15 mouse cellular contexts compared by ENCODE assay signal in genomic region chr6:99541105-99541504, GRCm38 (mm10).
"Had no signal": no experiment of that assay in that cellular context is flagged by ENCODE, and none has a peak within 500 bp of the region (broad histone marks: within the 10 kb centered on the region; RNA-seq: fewer than 3 reads in every experiment).

No protein-coding gene starts in this region.

- H3K4me2 ChIP-seq: limb, embryonic 12.5 days; liver, embryonic 13.5 days; midbrain, embryonic 13.5 days; stomach, embryonic 15.5 days had no signal

- H3K27me3 ChIP-seq: limb, embryonic 12.5 days; liver, embryonic 13.5 days; megakaryocyte, embryonic 14.5 days; midbrain, embryonic 13.5 days; stomach, embryonic 15.5 days had no signal

- DNase-seq: kidney, adult 8-10 months; kidney, postnatal 25 days; liver; liver, embryonic 13.5 days; liver, postnatal 0 days; right cerebral cortex, postnatal 14 days; thymus, postnatal 4 days had no signal

- ATAC-seq: inflammation-experienced regulatory T-cells, adult 6 months; intestine, postnatal 0 days; liver, postnatal 0 days; midbrain, embryonic 13.5 days had no signal

- H3K27ac ChIP-seq: left cerebral cortex, adult 2 months; limb, embryonic 12.5 days; liver, embryonic 13.5 days; macrophage; midbrain, embryonic 13.5 days; stomach, embryonic 15.5 days had no signal

- H3K4me1 ChIP-seq: limb, embryonic 12.5 days; liver, embryonic 13.5 days; megakaryocyte, embryonic 14.5 days; midbrain, embryonic 13.5 days; stomach, embryonic 15.5 days had no signal

- H3K9me3 ChIP-seq: limb, embryonic 12.5 days; liver, embryonic 13.5 days; midbrain, embryonic 13.5 days; stomach, embryonic 15.5 days had no signal

- H3K36me3 ChIP-seq: limb, embryonic 12.5 days; liver, embryonic 13.5 days; midbrain, embryonic 13.5 days; stomach, embryonic 15.5 days had no signal

- H3K4me3 ChIP-seq: left cerebral cortex, adult 2 months; limb, embryonic 12.5 days; liver, embryonic 13.5 days; megakaryocyte, embryonic 14.5 days; midbrain, embryonic 13.5 days; stomach, embryonic 15.5 days had no signal

- H3K9ac ChIP-seq: limb, embryonic 12.5 days; liver, embryonic 13.5 days; liver, postnatal 0 days; midbrain, embryonic 13.5 days; stomach, embryonic 15.5 days had no signal
